Comparison of ENCODE assay signal across 26 mouse cellular contexts in genomic region chr8:95247277-95247676, GRCm38 (mm10). TPM values are rescaled to one million over a fixed set of nuclear protein-coding genes. Genes with fewer than 3 reads are reported as not detected.
DNase-seq lines count a peak whose midpoint lies in the region; ATAC-seq lines count a peak whose summit lies in the region.
"Had no signal": no experiment of that assay in that cellular context is flagged by ENCODE, and none has a peak within 500 bp of the region (broad histone marks: within the 10 kb centered on the region; RNA-seq: fewer than 3 reads in every experiment).

No protein-coding gene starts in this region.

- no peak for ATAC-seq in monocyte, adult 5-6 weeks (replicated peaks; ENCODE audit: insufficient number of reproducible peaks, low FRiP score, low TSS enrichment, poor library complexity, severe bottlenecking)
- ATAC-seq: forebrain, embryonic 15.5 days; intestine, embryonic 16.5 days; liver, embryonic 12.5 days had no signal

- no peak overlapping the region for H3K27ac ChIP-seq in heart, embryonic 10.5 days
- H3K27ac ChIP-seq: embryonic facial prominence, embryonic 10.5 days; forebrain, embryonic 15.5 days; hindbrain, embryonic 14.5 days; limb, embryonic 13.5 days; liver, embryonic 12.5 days; midbrain, embryonic 10.5 days; neural tube, embryonic 13.5 days had no signal

- no peaks in the 10 kb centered on the region for H3K36me3 ChIP-seq in heart, embryonic 10.5 days
- H3K36me3 ChIP-seq: embryonic facial prominence, embryonic 10.5 days; forebrain, embryonic 15.5 days; limb, embryonic 13.5 days; liver, embryonic 12.5 days; midbrain, embryonic 10.5 days; neural tube, embryonic 13.5 days had no signal

- no peaks in the 10 kb centered on the region for H3K9me3 ChIP-seq in heart, embryonic 10.5 days
- H3K9me3 ChIP-seq: embryonic facial prominence, embryonic 10.5 days; forebrain, embryonic 15.5 days; limb, embryonic 13.5 days; liver, embryonic 12.5 days; midbrain, embryonic 10.5 days; neural tube, embryonic 13.5 days had no signal

- no peak overlapping the region for H3K4me3 ChIP-seq in heart, embryonic 10.5 days
- H3K4me3 ChIP-seq: embryonic facial prominence, embryonic 10.5 days; forebrain, embryonic 15.5 days; limb, embryonic 13.5 days; liver, embryonic 12.5 days; midbrain, embryonic 10.5 days; neural tube, embryonic 13.5 days had no signal

- 73% methylated on average over 5 of the region's 5 CpGs for WGBS in heart, embryonic 10.5 days

- peak; percentile 77 for DNase-seq in CD4-positive, CD25-positive, alpha-beta regulatory T cell, adult 2 months (ENCODE audit: low read depth, low spot score)
- peak; percentile 28 to 56 for DNase-seq in CD8-positive naive resting alpha-beta T cell, adult 2 months (ENCODE audit: low read depth in 2 of 2, low spot score in 2 of 2)
- peak; percentile 21 to 34 for DNase-seq in natural killer cell, adult 2 months (ENCODE audit: low spot score in 2 of 2)
- DNase-seq in thymus, postnatal 36 days, result peak; percentile 60 to 69
- no peak for DNase-seq in right cerebral cortex, postnatal 10 days (ENCODE audit: low spot score in 2 of 2)
- DNase-seq in heart, embryonic 10.5 days (ENCODE audit: low spot score), result no peak
- DNase-seq: adrenal gland, adult 8-10 months; cerebellum, adult 11-12 months; cerebellum, postnatal 10 days; gastrocnemius, postnatal 25 days; heart, adult 18-20 months; kidney, adult 9 months; kidney, postnatal 14 days; lung, adult 18-20 months; lung, postnatal 10 days; retina, postnatal 1 day; right cerebral cortex, postnatal 4 days had no signal

- peaks cover 10% of the 10 kb centered on the region for H3K4me1 ChIP-seq in heart, embryonic 10.5 days

- no peaks in the 10 kb centered on the region; the same call in 1 of the 2 replicates for H3K27me3 ChIP-seq in heart, embryonic 10.5 days (ENCODE audit: insufficient read depth, poor library complexity, severe bottlenecking)
- H3K27me3 ChIP-seq: forebrain, embryonic 15.5 days; limb, embryonic 13.5 days; liver, embryonic 12.5 days; neural tube, embryonic 13.5 days had no signal

RNA-seq across cellular contexts. Expression of gene Kifc3, which starts 44.7 kb away (rescaled TPM):
- polyA plus RNA-seq in heart, embryonic 10.5 days (2016; fragmentation: Nextera tagmentation; extraction: Ambion mirVana), result 13.9 and 15.3 TPM in 2 replicates
- 21.9 to 28.7 TPM (median 25.8 TPM) in 3 replicates for total RNA-seq in monocyte, adult 5-6 weeks (2017)

RNA-seq across cellular contexts. Expression of gene Cngb1, which starts 59.1 kb away (rescaled TPM):
- 0.17 TPM in 1 of 2 replicates, not detected in the other for polyA plus RNA-seq in heart, embryonic 10.5 days (2016; fragmentation: Nextera tagmentation; extraction: Ambion mirVana)
- 0.11 TPM in 1 of 3 replicates, not detected in the others for total RNA-seq in monocyte, adult 5-6 weeks (2017)
- polyA plus RNA-seq: embryonic facial prominence, embryonic 10.5 days; liver, embryonic 12.5 days; midbrain, embryonic 10.5 days had no signal

Comparison
In these comparisons a context has a peak if more than half of its experiments do, and no peak if none do; other contexts are left out.
1. DNase-seq: peak in CD4-positive, CD25-positive, alpha-beta regulatory T cell, adult 2 months (single experiment), CD8-positive naive resting alpha-beta T cell, adult 2 months (2 of 2), natural killer cell, adult 2 months (2 of 2) and thymus, postnatal 36 days (2 of 2); none in right cerebral cortex, postnatal 10 days (0 of 2) and heart, embryonic 10.5 days (single experiment).